Mouse (Mus musculus) ES-E14 (cell line): Measurements from ENCODE around the gene C1rl. TPM values are rescaled to one million over a fixed set of nuclear protein-coding genes. Genes with fewer than 3 reads are reported as not detected.
"Not testable (repeated sequence)": the region's sequence is repeated elsewhere in the genome, so short reads cannot be mapped to it uniquely, and the experiment has no call there.

Experiments
- DNase-seq: peaks from one replicate; pipeline ENCODE4 v3.0.0-alpha.2; 2013; ENCODE audit warnings: low read depth, low spot score
- H3K27ac ChIP-seq: 2 replicates; pipeline ENCODE4 v1.5.1; 2012; ENCODE audit warnings: low read depth, mild to moderate bottlenecking, low read length, moderate library complexity, mixed read lengths; ENCODE audit not compliant: poor library complexity, insufficient read depth, severe bottlenecking
- H3K36me3 ChIP-seq: 2 replicates; pipeline ENCODE4 v1.6.1; 2012; ENCODE audit warnings: mild to moderate bottlenecking, low read length, moderate library complexity, mixed read lengths; ENCODE audit not compliant: control insufficient read depth, poor library complexity, insufficient read depth, severe bottlenecking
- H3K4me1 ChIP-seq, 2 experiments: fragments of 150-350 bp in 1 of 2; sonication (generic) in 1 of 2; 2 replicates each; pipeline ENCODE4 v1.6.1; 2012; ENCODE audit warnings: low read length in 2 of 2, mild to moderate bottlenecking in 1 of 2, mixed read lengths in 1 of 2; ENCODE audit not compliant: control insufficient read depth in 2 of 2, insufficient read depth in 2 of 2, poor library complexity in 1 of 2
- H3K4me3 ChIP-seq, 2 experiments: fragments of 150-350 bp in 1 of 2; sonication (generic) in 1 of 2; 2 replicates each; pipeline ENCODE4 v1.5.1; 2012; ENCODE audit warnings: low read length in 2 of 2, low read depth in 1 of 2, mild to moderate bottlenecking in 1 of 2, mixed read lengths in 1 of 2; ENCODE audit not compliant: insufficient read depth in 1 of 2, poor library complexity in 1 of 2, severe bottlenecking in 1 of 2
- H3K9ac ChIP-seq: 2 replicates; pipeline ENCODE4 v1.6.1; 2012; ENCODE audit warnings: low read depth, mild to moderate bottlenecking, low read length, mixed read lengths; ENCODE audit not compliant: poor library complexity, insufficient read depth, severe bottlenecking
- H3K9me3 ChIP-seq: fragments of 150-350 bp; sonication (generic); 2 replicates; pipeline ENCODE4 v1.6.1; 2012; ENCODE audit warnings: low read depth, mild to moderate bottlenecking, low read length; ENCODE audit not compliant: control insufficient read depth, insufficient read depth
- CHD2 ChIP-seq: IDR thresholded peaks from 2 replicates; pipeline ENCODE4 v1.6.1; 2014; ENCODE audit warnings: mild to moderate bottlenecking, low read depth, low read length, inconsistent platforms
- HCFC1 ChIP-seq: IDR thresholded peaks from 2 replicates; pipeline ENCODE4 v1.6.1; 2012; ENCODE audit warnings: low read length, inconsistent platforms, borderline replicate concordance; ENCODE audit not compliant: insufficient read depth
- MAFK ChIP-seq: IDR thresholded peaks from 2 replicates; pipeline ENCODE4 v1.6.1; 2014; ENCODE audit warnings: mild to moderate bottlenecking, low read depth, low read length, inconsistent platforms; ENCODE audit not compliant: insufficient read depth
- ZC3H11A ChIP-seq: IDR thresholded peaks from 2 replicates; pipeline ENCODE4 v1.6.1; 2012; ENCODE audit warnings: low read depth, mild to moderate bottlenecking, inconsistent platforms, low read length, borderline replicate concordance
- ZNF384 ChIP-seq: IDR thresholded peaks from 2 replicates; pipeline ENCODE4 v1.6.1; 2012; ENCODE audit warnings: low read depth, low read length, inconsistent platforms
- in situ Hi-C, 2 experiments: fragments of 600-800 bp; cut with MboI; formaldehyde crosslinking; loops; one replicate each; pipeline ENCODE4 v1.15.1; 2025; ENCODE audit warnings: low sequenced_read_pairs in 2 of 2, inconsistent platforms in 1 of 2; ENCODE audit not compliant: unreplicated experiment in 2 of 2
- total RNA-seq: library from RNA; depleted of rRNA; stranded (reverse); fragments of 300-350 nt; gene quantifications from 2 replicates; pipeline ENCODE4 v1.2.3, GENCODE M21; 2012

Gene C1rl
- total RNA-seq, 1 experiment, result 1.0 TPM

DNA sequence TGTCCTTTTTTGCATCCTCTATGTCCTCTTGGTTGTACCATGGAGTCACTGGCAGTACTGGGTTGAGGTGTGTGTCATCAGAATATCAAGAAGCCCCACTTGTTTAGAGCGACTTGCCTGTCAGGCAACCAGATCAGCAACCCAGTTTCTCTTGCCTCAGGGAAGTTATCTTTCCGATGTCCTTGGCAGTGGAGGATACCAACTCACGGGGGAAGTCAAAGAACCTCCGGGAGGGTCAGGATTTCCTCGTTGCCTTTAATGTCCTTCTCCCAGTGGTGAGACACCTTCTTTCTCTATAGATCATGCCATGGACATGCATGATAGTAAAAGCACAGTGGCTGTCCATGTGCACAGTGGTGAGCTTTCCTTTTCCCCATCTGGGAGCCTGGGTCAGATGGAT, 9.1 kb downstream of the C1rl start:
- Histone ChIP-seq H3K9ac (no peak overlapping the region), H3K9me3 (no peaks in the 10 kb centered on the region), H3K36me3 (no peaks in the 10 kb centered on the region), H3K4me3 (no peak overlapping the region), H3K27ac (no peak overlapping the region), H3K4me1 (peaks cover 0 to 11% of the 10 kb centered on the region in 2 experiments; a peak in 2 of 4 replicates)
- TF ChIP-seq CHD2, result no peak
- no peak for TF ChIP-seq ZNF384
- TF ChIP-seq HCFC1, result no peak
- TF ChIP-seq ZC3H11A, result no peak
- TF ChIP-seq MAFK, result no peak
- in situ Hi-C loops, result no loop called here
- no peak for DNase-seq

DNA sequence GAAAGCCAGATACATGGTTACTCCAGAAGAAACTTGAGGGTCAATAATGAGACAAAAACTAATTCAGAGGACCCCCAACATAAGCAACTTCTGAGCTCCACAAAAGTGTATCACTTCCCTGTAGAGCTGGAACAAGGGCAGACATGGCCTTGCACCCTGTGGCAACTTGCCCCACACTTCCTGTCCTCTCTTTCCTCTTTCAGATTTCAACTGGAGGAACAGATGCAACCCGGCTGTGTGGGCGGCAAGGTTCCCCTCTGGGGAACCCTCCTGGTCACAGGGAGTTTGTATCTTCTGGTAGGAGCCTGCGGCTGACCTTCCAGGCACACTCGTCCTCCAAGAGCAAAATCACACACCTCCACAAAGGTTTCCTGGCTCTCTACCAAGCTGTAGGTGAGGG, 12.1 kb downstream of the C1rl start:
- Histone ChIP-seq H3K36me3 (no peaks in the 10 kb centered on the region), H3K27ac (no peak overlapping the region), H3K9me3 (no peaks in the 10 kb centered on the region), H3K4me1 (peaks cover 0 to 14% of the 10 kb centered on the region in 2 experiments; a peak in 2 of 4 replicates), H3K4me3 (no peak overlapping the region), H3K9ac (no peak overlapping the region)
- TF ChIP-seq ZNF384, result no peak
- TF ChIP-seq HCFC1, result no peak
- TF ChIP-seq ZC3H11A, result no peak
- DNase-seq, result no peak
- in situ Hi-C loops, result no loop called here

DNA sequence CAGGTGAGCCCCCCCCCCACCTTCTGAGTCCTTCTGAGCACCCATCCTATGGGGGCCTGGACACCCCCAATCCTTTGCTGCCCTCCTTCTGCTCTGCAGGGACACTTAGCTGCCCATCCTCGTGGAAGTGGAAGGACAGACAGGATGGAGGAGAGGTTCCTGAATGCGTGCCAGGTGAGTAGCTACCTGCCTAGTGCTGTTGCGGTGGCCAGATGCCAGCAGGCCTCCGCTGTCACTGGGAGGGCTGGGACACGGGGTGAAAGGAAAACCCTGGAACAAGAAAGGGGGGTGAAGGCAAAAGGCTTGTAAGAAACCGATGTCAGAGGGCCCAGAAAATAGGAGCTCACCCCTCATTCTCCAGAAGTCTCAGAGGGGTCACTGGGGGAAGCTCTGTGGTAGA, 14.1 kb downstream of the C1rl start:
- Histone ChIP-seq H3K4me3 (no peak overlapping the region), H3K4me1 (peaks cover 0 to 8% of the 10 kb centered on the region in 2 experiments; a peak in 2 of 4 replicates), H3K9me3 (no peaks in the 10 kb centered on the region), H3K27ac (no peak overlapping the region), H3K9ac (no peak overlapping the region), H3K36me3 (no peaks in the 10 kb centered on the region)
- TF ChIP-seq ZNF384 (no peak), CHD2 (no peak), MAFK (no peak), HCFC1 (no peak), ZC3H11A (no peak)
- in situ Hi-C loops, result no loop called here
- DNase-seq, result no peak

DNA sequence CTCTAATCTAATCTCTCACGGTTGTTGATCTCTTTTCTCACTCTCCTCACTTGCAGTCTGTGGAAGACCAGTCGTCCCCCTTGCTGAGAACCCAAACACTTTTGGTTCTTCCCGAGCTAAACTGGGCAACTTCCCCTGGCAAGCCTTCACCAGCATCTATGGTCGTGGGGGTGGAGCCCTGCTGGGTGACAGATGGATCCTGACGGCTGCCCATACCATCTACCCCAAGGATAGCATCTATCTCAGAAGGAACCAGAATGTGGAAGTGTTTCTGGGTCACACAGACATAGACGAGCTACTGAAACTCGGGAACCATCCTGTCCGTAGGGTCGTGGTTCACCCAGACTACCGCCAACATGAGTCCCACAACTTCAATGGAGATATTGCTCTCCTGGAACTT, 15.4 kb downstream of the C1rl start:
- H3K9ac ChIP-seq, result no peak overlapping the region
- no peak for TF ChIP-seq ZNF384
- TF ChIP-seq HCFC1, result no peak
- TF ChIP-seq MAFK, result no peak
- no peak for TF ChIP-seq CHD2
- TF ChIP-seq ZC3H11A, result no peak
- no peak overlapping the region for H3K27ac ChIP-seq
- H3K36me3 ChIP-seq, result no peaks in the 10 kb centered on the region
- H3K4me1 ChIP-seq, result peaks cover 0 to 9% of the 10 kb centered on the region in 2 experiments; a peak in 2 of 4 replicates
- H3K4me3 ChIP-seq, result no peak overlapping the region
- in situ Hi-C loops, result no loop called here
- H3K9me3 ChIP-seq, result no peaks in the 10 kb centered on the region
- DNase-seq, result no peak

DNA sequence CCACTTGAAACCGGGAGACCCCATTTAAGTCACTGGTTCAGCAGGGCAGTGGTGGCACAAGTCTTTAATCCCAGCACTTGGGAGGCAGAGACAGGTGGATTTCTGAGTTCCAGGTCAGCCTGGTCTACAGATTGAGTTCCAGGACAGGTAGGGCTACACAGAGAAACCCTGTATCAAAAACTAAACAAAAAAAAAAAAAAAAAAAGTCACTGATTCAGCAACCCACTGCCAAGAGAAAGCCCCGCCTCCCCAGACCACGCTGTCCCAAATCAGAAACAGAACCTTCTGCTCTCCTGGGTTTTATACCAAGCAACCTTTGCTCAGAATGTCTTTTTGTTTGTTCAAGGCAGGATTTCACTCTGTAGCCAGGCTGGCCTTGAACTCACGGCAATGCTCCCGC, 16.3 kb downstream of the C1rl start:
- H3K9me3 ChIP-seq, H3K4me3 ChIP-seq, H3K9ac ChIP-seq, in situ Hi-C loops, H3K36me3 ChIP-seq, H3K4me1 ChIP-seq, DNase-seq, H3K27ac ChIP-seq: not testable (repeated sequence)
